Mouse (Mus musculus): Measurements from ENCODE around the gene Abhd17b. TPM values are rescaled to one million over a fixed set of nuclear protein-coding genes. Genes with fewer than 3 reads are reported as not detected.
A peak's percentile ranks its signal among the peaks of the same experiment; 100 is the strongest.

Abhd17b gene
- polyA plus RNA-seq, 1 experiment from 2014 or later = 46.5 TPM

DNA sequence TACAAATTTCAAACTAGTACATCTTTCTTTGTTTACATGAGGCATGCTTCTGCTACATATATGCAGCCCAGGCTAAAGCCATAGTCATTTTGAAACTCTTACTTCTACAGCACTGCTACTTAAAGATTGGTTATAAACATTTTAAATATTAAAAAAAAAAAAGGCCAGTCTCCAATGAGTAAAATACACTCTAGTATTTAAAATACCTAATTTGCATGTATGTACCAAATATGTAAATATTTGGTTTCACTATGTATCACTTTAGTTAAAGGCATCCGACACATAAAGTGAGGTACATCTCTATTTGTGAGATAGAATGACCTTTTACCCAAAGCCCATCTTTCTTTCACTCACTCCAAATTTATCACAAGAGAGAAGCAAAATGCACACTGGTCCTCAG lies 24.0 kb upstream of the Abhd17b start:
- Histone ChIP-seq H3K36me3 (no peaks in the 10 kb centered on the region), H3K27ac (no peak overlapping the region), H3K9ac (no peak overlapping the region), H3K27me3 (no peaks in the 10 kb centered on the region), H3K4me1 (peaks cover 8% of the 10 kb centered on the region; the same call in 1 of the 2 replicates), H3K4me2 (replicated peaks) (no peak overlapping the region), H3K9me3 (replicated peaks) (no peaks in the 10 kb centered on the region), H3K4me3 (no peak overlapping the region)
- 94% methylated on average over 1 of the region's 1 CpGs for WGBS
- no peak for ATAC-seq (ENCODE audit: low FRiP score)

DNA sequence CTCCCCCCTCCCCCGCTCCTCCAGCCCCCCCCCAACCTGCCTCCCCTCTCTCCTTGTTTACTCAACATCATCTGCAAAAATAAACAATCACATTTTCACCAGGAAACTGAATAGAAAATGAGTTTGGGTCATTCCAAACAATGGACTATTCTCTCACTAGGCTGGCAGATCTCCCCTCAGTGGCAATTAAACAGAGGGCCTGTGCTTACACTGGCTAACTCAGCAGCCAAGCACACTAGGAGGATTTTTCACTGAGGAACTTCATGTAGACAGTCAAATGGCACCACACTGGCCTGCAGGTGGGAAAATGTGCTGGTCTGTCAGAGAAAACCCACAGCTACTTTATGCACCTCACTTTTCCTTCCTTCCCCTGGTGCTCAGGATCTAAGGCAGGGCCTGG lies 23.5 kb upstream of the Abhd17b start:
- Histone ChIP-seq H3K4me3 (no peak overlapping the region), H3K9ac (no peak overlapping the region), H3K36me3 (no peaks in the 10 kb centered on the region), H3K9me3 (replicated peaks) (no peaks in the 10 kb centered on the region), H3K4me2 (replicated peaks) (no peak overlapping the region), H3K27me3 (no peaks in the 10 kb centered on the region), H3K27ac (no peak overlapping the region), H3K4me1 (peaks cover 8% of the 10 kb centered on the region; the same call in 1 of the 2 replicates)
- 55% methylated on average over 1 of the region's 1 CpGs for whole genome bisulfite sequencing
- no peak for ATAC-seq (ENCODE audit: low FRiP score)

DNA sequence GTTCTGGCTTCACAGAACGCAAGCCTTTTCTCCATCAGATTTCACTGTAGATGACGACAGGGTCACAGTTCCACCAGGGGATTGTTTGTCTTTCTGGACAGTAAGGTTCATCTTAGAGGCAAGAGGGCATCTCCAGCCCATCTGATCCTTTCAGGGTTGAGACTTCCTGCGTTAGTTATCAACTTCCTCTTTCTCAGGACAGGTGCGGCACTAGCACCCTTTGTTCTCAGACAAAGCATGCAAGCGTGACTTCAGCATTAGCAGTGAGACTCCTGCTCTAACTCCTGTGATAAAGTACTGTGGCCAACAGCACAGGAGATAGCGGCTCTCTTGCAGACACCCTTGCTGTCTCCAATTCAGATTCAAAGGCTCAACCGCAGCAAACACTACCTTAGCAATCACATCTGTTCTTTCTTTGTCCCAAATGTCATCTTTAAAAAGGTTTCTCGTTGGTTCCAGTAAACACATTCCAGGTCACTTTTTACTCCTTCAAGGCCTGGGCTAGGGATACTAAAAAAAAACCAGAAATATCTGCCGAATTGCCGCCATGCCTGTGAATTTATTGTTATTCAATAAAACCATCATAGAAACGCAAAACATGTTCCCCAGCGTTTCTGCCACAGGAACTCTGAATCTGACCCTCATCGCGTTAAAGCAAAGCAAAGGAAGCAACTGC lies 22.2 kb upstream of the Abhd17b start:
- ATAC-seq (ENCODE audit: low FRiP score) = no peak
- no peaks in the 10 kb centered on the region for H3K36me3 ChIP-seq
- no peak overlapping the region for H3K4me3 ChIP-seq
- H3K4me1 ChIP-seq = peaks cover 8% of the 10 kb centered on the region; the same call in 1 of the 2 replicates
- 70% methylated on average over 14 of the region's 14 CpGs for WGBS
- H3K27ac ChIP-seq = 0 out of 2 replicates have a peak overlapping the region, but pooled peaks have one; percentile 30
- H3K9me3 ChIP-seq (replicated peaks) = no peaks in the 10 kb centered on the region
- no peaks in the 10 kb centered on the region for H3K27me3 ChIP-seq
- H3K4me2 ChIP-seq (replicated peaks) = no peak overlapping the region
- H3K9ac ChIP-seq = no peak overlapping the region

DNA sequence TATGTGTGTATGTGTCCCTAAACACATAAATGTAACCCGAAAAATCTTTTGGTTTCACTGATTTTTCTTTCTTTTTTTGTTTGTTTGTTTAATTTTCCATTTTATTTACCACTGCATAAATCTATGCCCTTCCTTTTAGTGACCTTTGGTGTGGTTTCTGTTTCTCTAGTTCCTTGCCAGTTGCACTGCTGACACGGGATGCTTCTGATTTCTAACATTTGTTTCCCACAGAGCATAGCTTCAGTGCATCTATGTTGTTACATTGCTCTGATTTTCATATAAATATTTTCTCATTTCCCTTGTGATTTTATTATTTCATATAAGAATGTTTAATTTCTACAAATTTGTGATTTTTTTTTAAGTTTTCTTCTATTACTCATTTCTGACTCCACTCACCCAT lies 17.6 kb upstream of the Abhd17b start:
- Histone ChIP-seq H3K4me1 (peaks cover 3% of the 10 kb centered on the region; the same call in 1 of the 2 replicates), H3K4me3 (no peak overlapping the region), H3K9me3 (replicated peaks) (no peaks in the 10 kb centered on the region), H3K9ac (no peak overlapping the region), H3K36me3 (no peaks in the 10 kb centered on the region), H3K27ac (no peak overlapping the region), H3K4me2 (replicated peaks) (no peak overlapping the region), H3K27me3 (no peaks in the 10 kb centered on the region)
- 96% methylated on average over 2 of the region's 2 CpGs for WGBS
- ATAC-seq (ENCODE audit: low FRiP score) = no peak

DNA sequence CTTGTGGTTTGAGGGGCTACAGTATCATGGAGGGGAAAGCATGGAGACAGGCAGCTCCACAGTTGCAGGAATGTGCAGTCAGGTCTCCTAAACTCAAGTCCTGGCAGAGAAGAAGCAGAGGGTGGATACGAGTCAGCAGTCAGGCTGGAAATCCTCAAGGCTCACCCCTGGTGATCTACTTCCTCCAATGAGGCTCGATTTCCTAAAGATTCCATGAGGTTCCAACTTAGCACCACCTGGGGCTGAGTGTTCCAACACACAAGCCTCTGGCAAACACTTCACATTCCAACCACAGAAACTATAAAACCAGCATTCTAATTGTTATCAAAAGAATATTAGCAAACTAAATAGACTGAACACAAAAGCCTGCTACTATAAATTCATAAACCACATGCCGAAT lies 16.1 kb upstream of the Abhd17b start:
- Histone ChIP-seq H3K9me3 (replicated peaks) (no peaks in the 10 kb centered on the region), H3K4me3 (no peak overlapping the region), H3K9ac (no peak overlapping the region), H3K4me2 (replicated peaks) (no peak overlapping the region), H3K27ac (no peak overlapping the region), H3K36me3 (no peaks in the 10 kb centered on the region), H3K27me3 (no peaks in the 10 kb centered on the region), H3K4me1 (no peaks in the 10 kb centered on the region)
- 86% methylated on average over 3 of the region's 3 CpGs for WGBS
- no peak for ATAC-seq (ENCODE audit: low FRiP score)

DNA sequence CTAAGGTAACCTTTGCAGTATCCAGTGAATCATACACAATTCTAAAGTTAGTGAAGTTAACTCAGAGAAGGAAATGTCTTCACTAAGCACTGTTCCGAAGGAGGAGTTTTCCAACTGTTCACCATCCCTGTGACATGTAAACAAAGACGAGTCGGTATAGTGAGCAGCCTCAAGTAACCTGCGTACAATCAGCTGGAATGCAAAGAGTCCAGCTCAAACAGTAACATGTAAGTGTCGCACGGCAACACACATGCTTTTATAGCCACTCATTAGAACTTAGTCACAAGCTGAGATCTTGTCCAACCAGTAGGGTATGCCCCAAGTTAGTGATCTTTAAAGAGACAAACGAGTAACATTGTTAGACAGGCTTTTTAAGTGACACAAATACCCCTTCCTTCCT lies 15.3 kb upstream of the Abhd17b start:
- Histone ChIP-seq H3K36me3 (no peaks in the 10 kb centered on the region), H3K27me3 (no peaks in the 10 kb centered on the region), H3K9me3 (replicated peaks) (no peaks in the 10 kb centered on the region), H3K4me3 (no peak overlapping the region), H3K4me2 (replicated peaks) (no peak overlapping the region), H3K4me1 (no peaks in the 10 kb centered on the region), H3K9ac (no peak overlapping the region), H3K27ac (no peak overlapping the region)
- 91% methylated on average over 7 of the region's 7 CpGs for WGBS
- ATAC-seq (ENCODE audit: low FRiP score) = no peak

DNA sequence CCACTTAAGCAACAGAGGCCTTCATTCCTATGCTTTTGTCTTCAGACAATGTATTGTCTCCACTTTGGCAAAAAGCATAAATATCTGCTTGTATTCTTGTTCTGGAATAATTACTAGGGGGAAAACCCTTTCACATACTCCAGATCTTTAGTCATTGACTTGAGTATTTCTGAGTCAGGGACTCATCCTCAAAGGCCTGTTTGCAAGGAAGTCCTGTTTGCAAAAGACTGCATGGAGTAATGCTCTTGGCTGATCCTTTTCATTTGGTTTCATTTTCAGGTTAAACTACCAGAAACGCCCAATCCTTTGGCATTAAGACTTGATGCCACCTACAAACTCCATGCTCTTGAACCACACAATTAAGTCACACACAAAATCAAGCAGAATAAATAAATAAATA lies 9.1 kb upstream of the Abhd17b start:
- H3K36me3 ChIP-seq = no peaks in the 10 kb centered on the region
- no peak overlapping the region for H3K27ac ChIP-seq
- H3K9ac ChIP-seq = no peak overlapping the region
- H3K4me3 ChIP-seq = no peak overlapping the region
- WGBS = 82% methylated on average over 1 of the region's 1 CpGs
- H3K4me1 ChIP-seq = no peaks in the 10 kb centered on the region
- no peak overlapping the region for H3K4me2 ChIP-seq (replicated peaks)
- no peaks in the 10 kb centered on the region for H3K9me3 ChIP-seq (replicated peaks)
- H3K27me3 ChIP-seq = no peaks in the 10 kb centered on the region
- no peak for ATAC-seq (ENCODE audit: low FRiP score)

DNA sequence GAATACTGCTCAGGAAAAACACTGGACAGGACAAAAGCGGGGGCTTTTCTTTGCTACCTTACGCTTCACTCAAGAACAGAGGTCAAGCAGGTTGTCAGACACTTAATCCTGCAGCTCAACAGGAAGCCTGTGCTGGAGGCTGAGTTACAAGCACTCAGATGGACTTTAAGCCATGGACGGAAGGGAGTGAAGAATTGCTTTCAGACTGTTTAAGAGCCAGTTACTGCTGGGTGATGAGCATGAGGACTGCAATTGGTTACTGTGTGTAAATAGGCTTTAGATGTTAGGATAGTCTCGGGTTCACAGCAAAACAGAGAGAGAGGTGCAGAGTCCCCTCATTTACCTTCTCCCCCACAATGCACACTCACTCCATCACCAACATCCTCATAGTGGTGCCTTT lies 7.7 kb upstream of the Abhd17b start:
- Histone ChIP-seq H3K27ac (no peak overlapping the region), H3K36me3 (no peaks in the 10 kb centered on the region), H3K4me1 (no peaks in the 10 kb centered on the region), H3K9me3 (replicated peaks) (no peaks in the 10 kb centered on the region), H3K9ac (no peak overlapping the region), H3K4me2 (replicated peaks) (no peak overlapping the region), H3K27me3 (no peaks in the 10 kb centered on the region), H3K4me3 (no peak overlapping the region)
- WGBS = 81% methylated on average over 4 of the region's 4 CpGs
- ATAC-seq (ENCODE audit: low FRiP score) = no peak

DNA sequence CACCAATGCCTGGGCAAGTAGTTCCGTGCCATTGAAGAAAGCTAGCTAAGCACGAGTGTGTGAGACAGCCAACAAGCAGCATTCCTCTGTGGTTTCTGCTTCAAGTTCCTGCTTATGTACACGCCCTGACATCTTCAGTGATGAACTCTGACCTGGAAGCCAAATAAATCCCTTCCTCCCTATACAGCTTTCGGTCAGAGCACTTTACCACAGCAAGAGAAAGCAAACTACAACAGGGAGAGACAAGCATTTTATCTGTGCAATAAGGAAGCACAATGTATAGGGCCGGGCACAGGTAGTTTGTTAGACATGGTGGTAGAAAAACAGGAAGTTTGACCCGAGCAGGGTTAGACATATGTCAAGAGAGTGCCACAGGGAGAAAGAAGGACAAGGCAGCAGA lies 6.8 kb upstream of the Abhd17b start:
- H3K4me1 ChIP-seq = no peaks in the 10 kb centered on the region
- no peaks in the 10 kb centered on the region for H3K36me3 ChIP-seq
- H3K9me3 ChIP-seq (replicated peaks) = no peaks in the 10 kb centered on the region
- no peak for ATAC-seq (ENCODE audit: low FRiP score)
- 88% methylated on average over 6 of the region's 6 CpGs for WGBS
- H3K27me3 ChIP-seq = no peaks in the 10 kb centered on the region
- H3K27ac ChIP-seq = no peak overlapping the region
- no peak overlapping the region for H3K9ac ChIP-seq
- no peak overlapping the region for H3K4me3 ChIP-seq
- no peak overlapping the region for H3K4me2 ChIP-seq (replicated peaks)

DNA sequence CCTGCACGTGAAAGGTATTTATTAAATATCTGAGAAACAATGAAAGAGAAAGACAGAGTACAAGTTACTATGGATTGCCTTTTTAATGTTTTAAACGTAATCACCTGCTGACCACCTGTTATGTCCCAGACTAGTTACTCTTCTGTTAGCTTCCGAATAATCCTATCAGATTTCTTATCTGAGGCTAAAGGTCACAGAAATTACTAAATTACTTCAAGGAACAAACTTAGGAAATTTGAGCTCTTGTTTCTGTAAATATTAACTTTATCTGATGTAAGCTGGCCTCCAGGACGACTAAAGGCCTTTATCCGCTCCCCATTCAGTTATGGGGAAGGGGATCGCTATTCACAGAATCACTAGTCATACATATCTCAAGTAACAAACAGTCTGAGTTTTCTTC lies 1.3 kb upstream of the Abhd17b start:
- peak overlapping the region; percentile 97 for H3K4me3 ChIP-seq
- H3K27ac ChIP-seq = no peak overlapping the region; the same call in 1 of the 2 replicates
- peak overlapping the region; percentile 95 for H3K9ac ChIP-seq
- WGBS = 55% methylated on average over 6 of the region's 6 CpGs
- no peaks in the 10 kb centered on the region for H3K27me3 ChIP-seq
- no peaks in the 10 kb centered on the region for H3K9me3 ChIP-seq (replicated peaks)
- ATAC-seq (ENCODE audit: low FRiP score) = no peak
- H3K4me2 ChIP-seq (replicated peaks) = peak overlapping the region; percentile 62
- H3K4me1 ChIP-seq = peaks cover 18% of the 10 kb centered on the region
- H3K36me3 ChIP-seq = no peaks in the 10 kb centered on the region

DNA sequence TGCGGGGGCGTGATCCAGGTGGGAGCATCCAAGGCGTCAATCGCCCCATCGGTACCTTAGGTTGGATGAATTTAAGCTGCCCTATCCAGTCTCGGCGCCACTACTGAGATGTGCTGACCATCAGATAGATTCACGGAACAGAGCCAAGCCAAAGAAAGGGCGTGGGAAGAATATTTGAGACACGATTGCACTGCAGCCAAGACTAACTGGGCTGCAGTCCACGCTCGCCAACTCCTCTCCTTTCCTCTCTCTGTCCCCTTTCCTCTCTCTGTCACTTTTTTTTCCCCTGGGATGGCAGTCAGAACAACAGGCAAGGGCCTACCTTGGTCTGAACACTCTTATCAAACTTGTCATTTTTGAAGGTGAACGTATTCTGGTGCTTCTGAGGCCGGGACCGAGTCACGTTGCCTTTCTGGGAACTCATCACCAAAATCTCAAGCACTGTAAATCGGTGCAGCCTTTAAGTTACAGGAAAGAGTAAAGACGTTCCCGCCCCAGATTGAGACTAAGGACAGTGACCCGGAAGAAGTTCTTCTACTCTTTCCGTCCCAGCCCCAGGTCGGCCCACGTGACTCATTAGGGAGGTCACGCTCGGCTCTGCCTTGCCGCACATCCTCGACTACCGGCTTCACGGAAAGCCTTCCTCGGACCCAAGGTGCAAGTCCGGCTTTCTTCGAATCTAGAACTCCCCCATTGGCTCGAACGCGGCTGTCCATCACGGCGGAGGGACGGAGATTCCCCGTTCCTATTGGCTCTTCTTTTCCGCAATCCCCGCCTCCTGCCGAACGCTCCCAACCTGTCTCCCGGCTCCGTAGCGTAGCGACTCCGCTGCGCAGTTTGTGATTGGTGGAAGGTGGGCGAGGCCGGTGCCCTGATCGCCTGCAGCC lies 457 bp upstream of the Abhd17b start, which contains the start of gene 1110059E24Rik:
1110059E24Rik (minus strand) TSS at position 692 of the 887 bp plus-strand sequence.
- peak; percentile 100 for ATAC-seq (ENCODE audit: low FRiP score)
- Histone ChIP-seq H3K4me1 (peaks cover 18% of the 10 kb centered on the region), H3K36me3 (no peaks in the 10 kb centered on the region), H3K4me3 (peak within 1 kb of the TSS; percentile 97), H3K4me2 (replicated peaks) (peak within 1 kb of the TSS; percentile 62), H3K9me3 (replicated peaks) (no peaks in the 10 kb centered on the region), H3K9ac (peak within 1 kb of the TSS; percentile 95), H3K27ac (peak within 1 kb of the TSS; percentile 100), H3K27me3 (no peaks in the 10 kb centered on the region)
- 5% methylated on average over 52 of the region's 52 CpGs for WGBS

DNA sequence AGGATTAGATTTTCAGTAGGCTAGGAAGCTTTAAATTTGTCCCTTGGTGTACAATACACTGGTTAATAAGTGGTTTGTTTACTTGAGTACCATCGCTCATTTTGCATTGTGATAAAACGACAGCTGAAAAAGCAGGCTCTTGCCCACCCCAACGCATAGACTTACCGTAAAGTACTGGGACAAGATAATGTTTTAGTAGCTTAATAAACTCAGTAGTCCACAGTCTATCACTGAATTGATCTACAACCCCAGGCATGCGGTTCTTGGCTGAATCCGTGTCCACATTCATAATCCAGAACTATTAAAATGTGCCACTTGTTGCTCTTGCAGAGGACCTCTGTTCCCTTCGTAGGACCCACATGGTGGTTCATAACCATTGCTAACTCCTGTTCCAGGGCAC lies 1.8 kb downstream of the Abhd17b start:
- no peaks in the 10 kb centered on the region for H3K36me3 ChIP-seq
- 71% methylated on average over 7 of the region's 7 CpGs for WGBS
- H3K4me1 ChIP-seq = peaks cover 18% of the 10 kb centered on the region
- ATAC-seq (ENCODE audit: low FRiP score) = no peak
- peak overlapping the region; percentile 97 for H3K4me3 ChIP-seq
- no peaks in the 10 kb centered on the region for H3K27me3 ChIP-seq
- H3K9me3 ChIP-seq (replicated peaks) = no peaks in the 10 kb centered on the region
- peak overlapping the region; percentile 60 for H3K4me2 ChIP-seq (replicated peaks)
- no peak overlapping the region for H3K27ac ChIP-seq
- peak overlapping the region; percentile 95; the same call in 1 of the 2 replicates for H3K9ac ChIP-seq
